Mouse (Mus musculus) C2C12 (cell line): ENCODE data around the gene Flrt1.

Experiments
- MYOG ChIP-seq: IDR thresholded peaks from one replicate; pipeline ENCODE4 v1.6.1; 2011; ENCODE audit not compliant: control insufficient read depth, insufficient read length; ENCODE audit errors: extremely low read depth
- USF1 ChIP-seq: IDR thresholded peaks from one replicate; pipeline ENCODE4 v1.6.1; 2011; ENCODE audit warnings: low read depth, mild to moderate bottlenecking, control low read depth, moderate library complexity

GRCm38 (mm10) chr19:7121252-7121651 is 15.7 kb upstream of the Flrt1 start:
- TF ChIP-seq MYOG = no peak
- no peak for TF ChIP-seq USF1
